Mouse (Mus musculus) testis, adult 10 weeks (tissue): ENCODE measurements around the gene Ica1l. TPM values are rescaled to one million over a fixed set of nuclear protein-coding genes. Genes with fewer than 3 reads are reported as not detected.

Experiments used
- polyA plus RNA-seq: library from polyadenylated mRNA; stranded (reverse); fragments of 350-450 nt; fragmentation: Illumina TruSeq; extraction: RNeasy Lipid Tissue Mini Kit (QIAGEN cat#74804); gene quantifications from one replicate; pipeline ENCODE4 v1.2.3, GENCODE M21; 2014; ENCODE audit warnings: low read depth, low replicate concordance

The Ica1l gene
- 109 TPM for polyA plus RNA-seq

DNA sequence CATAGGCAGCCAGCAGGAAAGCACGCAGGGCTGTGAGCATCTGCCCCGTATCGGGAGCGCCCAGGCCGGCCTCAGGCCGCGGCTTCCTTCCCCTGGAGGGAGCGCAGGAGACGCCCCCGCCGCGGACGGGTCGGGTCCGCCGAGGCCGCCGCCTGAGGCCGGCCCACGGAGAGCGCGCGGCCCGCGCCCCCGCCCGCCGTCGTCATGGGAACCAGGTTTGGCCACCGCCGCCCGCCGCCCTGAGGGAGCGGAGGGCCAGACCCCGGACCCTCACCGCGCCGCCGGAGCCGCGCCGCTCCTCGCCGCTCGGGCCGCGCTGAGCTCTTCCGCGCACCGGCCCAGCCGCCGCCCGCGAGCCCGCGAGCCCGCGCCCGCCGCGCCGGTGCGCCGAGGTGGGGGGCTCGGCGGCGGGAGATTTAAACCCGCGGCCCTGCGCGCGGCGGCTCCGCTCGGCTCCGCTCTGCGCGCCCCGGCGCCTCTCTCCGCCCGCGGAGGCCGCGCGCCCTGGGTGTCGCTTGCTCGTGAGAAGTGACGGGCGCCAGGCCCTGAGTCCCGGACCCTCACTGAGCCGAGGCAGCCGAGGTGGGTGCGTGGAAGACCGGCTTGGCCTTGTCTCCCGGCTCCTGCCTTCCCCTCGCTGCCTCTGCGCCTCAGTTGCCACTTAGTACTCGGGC, at the start of gene Ica1l:
Ica1l (minus strand) TSS at position 389 of the 674 bp plus-strand sequence.

Other genes with a start within 250 kb of the Ica1l start
- gene Fam117b, start 130.2 kb downstream of the Ica1l start, polyA plus RNA-seq = 31.1 TPM
- 50.8 TPM for gene Carf, start 55.1 kb upstream of the Ica1l start, polyA plus RNA-seq
- gene Wdr12, start 55.5 kb upstream of the Ica1l start, polyA plus RNA-seq = 140 TPM
- gene Nbeal1, start 137.4 kb upstream of the Ica1l start, polyA plus RNA-seq = 14.8 TPM